In genomic region chr5:142902506-142903314, GRCm38 (mm10) we compare ENCODE assay signal across 8 mouse cellular contexts. TPM values are rescaled to one million over a fixed set of nuclear protein-coding genes. Genes with fewer than 3 reads are reported as not detected.
DNase-seq lines count a peak whose midpoint lies in the region; ATAC-seq and TF ChIP-seq lines count a peak whose summit lies in the region.

No protein-coding gene starts in this region.

- no peak for ATAC-seq in forebrain, embryonic 12.5 days (ENCODE audit: low FRiP score)
- no peak for ATAC-seq in limb, embryonic 15.5 days (ENCODE audit: insufficient number of reproducible peaks, low FRiP score, low TSS enrichment, low read depth)
- no peak for ATAC-seq in stomach, embryonic 15.5 days (ENCODE audit: insufficient read depth, low FRiP score, low read depth)

- no peak for TF ChIP-seq POLR2A in thymus, adult 2 months (IDR thresholded peaks at IDR 0.05; ENCODE audit: control insufficient read depth, extremely low read depth, insufficient read depth, low read length, poor library complexity)

- no peak for TF ChIP-seq CTCF in thymus, adult 2 months (IDR thresholded peaks at IDR 0.05; ENCODE audit: borderline replicate concordance, control insufficient read depth, extremely low read depth, insufficient read depth, low read length, poor library complexity)

- peaks cover 58% of the 10 kb centered on the region for H3K36me3 ChIP-seq in thymus, adult 2 months (ENCODE audit: control insufficient read depth, insufficient read depth, low read length)
- peaks cover 69% of the 10 kb centered on the region for H3K36me3 ChIP-seq in forebrain, embryonic 12.5 days (replicated peaks)
- H3K36me3 ChIP-seq in limb, embryonic 15.5 days = peaks cover 62% of the 10 kb centered on the region
- H3K36me3 ChIP-seq in stomach, embryonic 15.5 days = peaks cover 52% of the 10 kb centered on the region

- WGBS in thymus, adult 2 months = 80% methylated on average over 5 of the region's 5 CpGs
- WGBS in forebrain, embryonic 12.5 days = 56% methylated on average over 5 of the region's 5 CpGs
- 55% methylated on average over 5 of the region's 5 CpGs for WGBS in limb, embryonic 15.5 days
- 55% methylated on average over 5 of the region's 5 CpGs for WGBS in stomach, embryonic 15.5 days

- H3K9me3 ChIP-seq in forebrain, embryonic 12.5 days = no peaks in the 10 kb centered on the region
- no peaks in the 10 kb centered on the region for H3K9me3 ChIP-seq in limb, embryonic 15.5 days
- H3K9me3 ChIP-seq in stomach, embryonic 15.5 days = no peaks in the 10 kb centered on the region

- no peak overlapping the region for H3K9ac ChIP-seq in forebrain, embryonic 12.5 days
- H3K9ac ChIP-seq in limb, embryonic 15.5 days = no peak overlapping the region
- H3K9ac ChIP-seq in stomach, embryonic 15.5 days = no peak overlapping the region

- H3K4me1 ChIP-seq in thymus, adult 2 months (replicated peaks; ENCODE audit: control insufficient read depth, insufficient read depth, low read length) = peaks cover 20% of the 10 kb centered on the region
- peaks cover 31% of the 10 kb centered on the region for H3K4me1 ChIP-seq in forebrain, embryonic 12.5 days
- peaks cover 32% of the 10 kb centered on the region for H3K4me1 ChIP-seq in limb, embryonic 15.5 days
- H3K4me1 ChIP-seq in stomach, embryonic 15.5 days = peaks cover 28% of the 10 kb centered on the region

- DNase-seq in thymus, adult 2 months = no peak
- DNase-seq in thymus, postnatal 10 days (ENCODE audit: low spot score in 2 of 2) = no peak
- DNase-seq in cerebellum, adult 11 months = no peak
- DNase-seq in thymus, adult 18-20 months = no peak
- DNase-seq in gastrocnemius, postnatal 4 days (ENCODE audit: low spot score in 2 of 2) = no peak

- H3K4me2 ChIP-seq in forebrain, embryonic 12.5 days = no peak overlapping the region
- H3K4me2 ChIP-seq in limb, embryonic 15.5 days = no peak overlapping the region
- peak overlapping the region; percentile 35 for H3K4me2 ChIP-seq in stomach, embryonic 15.5 days

- H3K27me3 ChIP-seq in thymus, adult 2 months (ENCODE audit: control insufficient read depth, insufficient read depth, low read length) = no peaks in the 10 kb centered on the region
- no peaks in the 10 kb centered on the region for H3K27me3 ChIP-seq in forebrain, embryonic 12.5 days
- H3K27me3 ChIP-seq in limb, embryonic 15.5 days = no peaks in the 10 kb centered on the region
- H3K27me3 ChIP-seq in stomach, embryonic 15.5 days (replicated peaks) = no peaks in the 10 kb centered on the region

- peak overlapping the region; percentile 22; the same call in 1 of the 2 replicates for H3K27ac ChIP-seq in thymus, adult 2 months (ENCODE audit: control insufficient read depth, insufficient read depth, low read length)
- H3K27ac ChIP-seq in forebrain, embryonic 12.5 days = peak overlapping the region; percentile 69
- peak overlapping the region; percentile 71 for H3K27ac ChIP-seq in limb, embryonic 15.5 days
- peak overlapping the region; percentile 59 for H3K27ac ChIP-seq in stomach, embryonic 15.5 days

- H3K4me3 ChIP-seq in thymus, adult 2 months (ENCODE audit: control insufficient read depth, insufficient read depth, low read length) = no peak overlapping the region
- H3K4me3 ChIP-seq in forebrain, embryonic 12.5 days (replicated peaks) = no peak overlapping the region; the same call in 1 of the 2 replicates
- no peak overlapping the region for H3K4me3 ChIP-seq in limb, embryonic 15.5 days
- peak overlapping the region; percentile 20; the same call in 1 of the 2 replicates for H3K4me3 ChIP-seq in stomach, embryonic 15.5 days (replicated peaks)

RNA-seq across cellular contexts. Expression of gene Actb, which starts 3.8 kb away (rescaled TPM):
- polyA plus RNA-seq in thymus, adult 2 months (2012; rRNA removed) = 6,903 and 9,637 TPM in 2 replicates
- polyA plus RNA-seq in forebrain, embryonic 12.5 days (2016; fragmentation: Nextera tagmentation; extraction: Ambion mirVana) = 12,389 and 14,301 TPM in 2 replicates
- 13,307 and 13,671 TPM in 2 replicates for polyA plus RNA-seq in limb, embryonic 15.5 days (2015; fragmentation: Nextera tagmentation; extraction: Ambion mirVana)
- 14,327 and 14,357 TPM in 2 replicates for polyA plus RNA-seq in stomach, embryonic 15.5 days (2015; fragmentation: Nextera tagmentation; extraction: Ambion mirVana)
- 1,000 to 10,000 TPM; 2,802 to 2,810 TPM for total RNA-seq in gastrocnemius, postnatal 4 days (2021)

RNA-seq across cellular contexts. Expression of gene Fbxl18, which starts 7.5 kb away (rescaled TPM):
- 25.8 and 29.9 TPM in 2 replicates for polyA plus RNA-seq in thymus, adult 2 months (2012; rRNA removed)
- polyA plus RNA-seq in forebrain, embryonic 12.5 days (2016; fragmentation: Nextera tagmentation; extraction: Ambion mirVana) = 24.0 and 24.6 TPM in 2 replicates
- polyA plus RNA-seq in limb, embryonic 15.5 days (2015; fragmentation: Nextera tagmentation; extraction: Ambion mirVana) = 12.5 and 12.6 TPM in 2 replicates
- polyA plus RNA-seq in stomach, embryonic 15.5 days (2015; fragmentation: Nextera tagmentation; extraction: Ambion mirVana) = 12.3 and 12.6 TPM in 2 replicates
- total RNA-seq in gastrocnemius, postnatal 4 days (2021) = 1 to 10 TPM; 9.7 to 9.8 TPM

RNA-seq across cellular contexts. Expression of gene Fscn1, which starts 57.4 kb away (rescaled TPM):
- polyA plus RNA-seq in thymus, adult 2 months (2012; rRNA removed) = 148 and 157 TPM in 2 replicates
- 665 and 748 TPM in 2 replicates for polyA plus RNA-seq in forebrain, embryonic 12.5 days (2016; fragmentation: Nextera tagmentation; extraction: Ambion mirVana)
- 308 and 341 TPM in 2 replicates for polyA plus RNA-seq in limb, embryonic 15.5 days (2015; fragmentation: Nextera tagmentation; extraction: Ambion mirVana)
- polyA plus RNA-seq in stomach, embryonic 15.5 days (2015; fragmentation: Nextera tagmentation; extraction: Ambion mirVana) = 181 and 185 TPM in 2 replicates
- total RNA-seq in gastrocnemius, postnatal 4 days (2021) = 100 to 1,000 TPM; 182 to 208 TPM
